Mouse (Mus musculus): ENCODE results near the gene Zfp804b. TPM values are rescaled to one million over a fixed set of nuclear protein-coding genes. Genes with fewer than 3 reads are reported as not detected.
"Not testable (repeated sequence)": the region's sequence is repeated elsewhere in the genome, so short reads cannot be mapped to it uniquely, and the experiment has no call there.

Zfp804b gene
- 0.35 and 0.47 TPM in 2 replicates for polyA plus RNA-seq (2012; rRNA removed)

DNA sequence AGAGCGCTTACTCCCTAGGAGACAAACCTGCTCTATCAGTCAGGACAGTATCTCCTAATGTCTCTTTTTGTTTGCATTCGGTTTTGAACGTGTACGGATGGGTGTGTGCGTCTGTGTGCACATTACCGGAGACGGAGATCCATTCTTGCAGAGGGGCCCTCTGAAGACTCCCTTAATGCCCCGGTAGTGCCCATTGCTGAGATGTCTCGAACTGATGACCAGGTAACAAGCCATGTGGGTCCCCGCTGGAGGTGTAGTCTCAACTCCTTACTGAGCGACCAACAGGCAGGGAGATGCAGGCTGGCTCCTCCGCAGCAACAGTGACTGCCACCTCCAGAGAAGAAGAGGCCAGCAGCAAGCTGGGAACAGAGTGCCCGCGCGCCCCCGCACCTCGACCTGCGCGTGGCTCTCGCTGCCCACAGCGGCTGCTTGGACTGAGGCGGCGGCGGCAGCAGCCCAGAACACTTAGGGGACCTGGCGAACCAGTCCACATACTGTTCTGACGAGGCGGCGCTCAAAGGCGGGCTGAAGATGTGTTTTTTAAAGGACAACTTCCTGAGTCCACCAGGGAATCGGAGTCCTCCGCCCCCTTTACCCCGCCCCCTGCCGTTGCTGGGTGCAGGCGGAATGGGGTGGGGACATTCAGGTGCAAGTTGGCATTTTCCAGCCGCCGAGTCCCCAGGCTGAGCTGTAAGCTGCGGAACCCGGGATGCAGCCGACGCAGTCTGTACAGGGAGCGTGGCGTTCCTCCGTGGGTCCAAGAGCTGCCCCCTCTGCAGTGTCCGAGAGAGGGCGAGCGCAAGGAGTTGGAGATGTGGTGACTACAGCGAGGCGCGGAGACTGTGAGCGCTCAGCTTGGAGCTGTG, at the start of gene Zfp804b:
Zfp804b (minus strand) TSS at position 612 of the 866 bp plus-strand sequence.
- peak within 1 kb of the TSS; percentile 93 for H3K4me3 ChIP-seq (ENCODE audit: insufficient read depth, low read length)
- H3K27ac ChIP-seq (ENCODE audit: insufficient read depth, low read length), result no peak within 1 kb of the TSS
- TF ChIP-seq POLR2A (IDR thresholded peaks at IDR 0.05; ENCODE audit: extremely low read depth, insufficient read depth, low read length), result no peak
- no peak for TF ChIP-seq CTCF (IDR thresholded peaks at IDR 0.05; ENCODE audit: extremely low read depth, insufficient read depth, low read length)
- no peaks in the 10 kb centered on the region for H3K4me1 ChIP-seq (ENCODE audit: control insufficient read depth, insufficient read depth, low read length)

DNA sequence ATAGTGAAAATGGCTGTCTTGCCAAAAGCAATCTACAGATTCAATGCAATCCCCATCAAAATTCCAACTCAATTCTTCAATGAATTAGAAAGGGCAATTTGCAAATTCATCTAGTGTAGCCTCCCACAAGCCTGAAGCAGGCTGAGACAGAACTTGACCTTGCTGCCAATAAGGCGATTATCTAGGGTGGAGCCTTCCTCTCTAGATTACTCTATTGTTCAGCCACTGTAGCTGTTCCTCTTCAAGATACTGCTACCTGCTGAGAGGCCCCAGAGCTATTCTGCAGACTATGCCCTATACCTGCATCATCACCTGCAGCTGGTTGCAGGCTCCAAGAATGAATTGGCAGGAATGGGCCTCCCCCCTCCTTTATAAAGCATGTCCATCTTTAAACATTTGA, 20.1 kb upstream of the Zfp804b start:
- not testable (repeated sequence) for H3K27ac ChIP-seq (ENCODE audit: insufficient read depth, low read length); H3K4me1 ChIP-seq (ENCODE audit: control insufficient read depth, insufficient read depth, low read length); H3K4me3 ChIP-seq (ENCODE audit: insufficient read depth, low read length)

DNA sequence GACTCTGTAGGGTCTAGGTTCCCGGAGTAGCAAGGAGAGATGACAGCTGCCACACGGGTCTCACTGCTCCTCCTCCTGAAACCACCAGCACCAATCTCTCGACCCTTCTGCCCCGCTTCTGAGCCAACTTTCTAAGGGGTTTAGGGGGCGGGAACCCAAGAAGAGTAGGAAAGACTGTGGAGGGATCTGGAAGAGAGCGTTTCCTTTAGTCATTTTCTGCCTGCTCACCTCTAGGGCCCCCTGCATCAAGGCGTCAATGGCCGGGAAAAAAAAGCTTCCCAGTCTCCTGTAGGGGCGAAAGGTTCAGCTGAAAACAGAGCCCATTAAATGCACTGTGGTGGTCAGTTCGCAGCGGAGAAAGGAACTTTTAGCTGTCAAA, 444 bp upstream of the Zfp804b start:
- peak overlapping the region; percentile 93 for H3K4me3 ChIP-seq (ENCODE audit: insufficient read depth, low read length)
- TF ChIP-seq POLR2A (IDR thresholded peaks at IDR 0.05; ENCODE audit: extremely low read depth, insufficient read depth, low read length) (no peak), CTCF (IDR thresholded peaks at IDR 0.05; ENCODE audit: extremely low read depth, insufficient read depth, low read length) (no peak)
- no peaks in the 10 kb centered on the region for H3K4me1 ChIP-seq (ENCODE audit: control insufficient read depth, insufficient read depth, low read length)
- no peak overlapping the region for H3K27ac ChIP-seq (ENCODE audit: insufficient read depth, low read length)

DNA sequence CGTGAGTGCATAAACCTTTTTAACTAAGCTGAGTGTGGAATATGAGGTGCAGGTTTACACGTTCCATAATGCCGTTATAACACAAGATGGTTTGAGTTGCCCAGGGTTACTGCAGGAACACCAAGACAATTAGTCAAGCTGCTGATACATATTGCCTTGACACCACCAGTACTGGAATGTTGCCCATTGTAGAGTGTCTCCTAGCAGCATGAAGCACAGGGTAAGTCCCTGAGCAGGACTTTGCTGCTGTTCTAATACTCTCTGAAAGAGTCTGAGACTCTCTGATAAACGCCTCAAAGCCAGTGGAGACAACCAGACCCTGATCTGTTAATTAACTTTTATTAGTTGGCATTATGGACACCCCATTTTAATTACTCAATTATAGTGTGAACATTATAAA, 19.0 kb downstream of the Zfp804b start:
- Histone ChIP-seq H3K4me3 (ENCODE audit: insufficient read depth, low read length) (no peak overlapping the region), H3K4me1 (ENCODE audit: control insufficient read depth, insufficient read depth, low read length) (no peaks in the 10 kb centered on the region; the same call in 1 of the 2 replicates), H3K27ac (ENCODE audit: insufficient read depth, low read length) (no peak overlapping the region)
- no peak for TF ChIP-seq POLR2A (IDR thresholded peaks at IDR 0.05; ENCODE audit: extremely low read depth, insufficient read depth, low read length)
- no peak for TF ChIP-seq CTCF (IDR thresholded peaks at IDR 0.05; ENCODE audit: extremely low read depth, insufficient read depth, low read length)

DNA sequence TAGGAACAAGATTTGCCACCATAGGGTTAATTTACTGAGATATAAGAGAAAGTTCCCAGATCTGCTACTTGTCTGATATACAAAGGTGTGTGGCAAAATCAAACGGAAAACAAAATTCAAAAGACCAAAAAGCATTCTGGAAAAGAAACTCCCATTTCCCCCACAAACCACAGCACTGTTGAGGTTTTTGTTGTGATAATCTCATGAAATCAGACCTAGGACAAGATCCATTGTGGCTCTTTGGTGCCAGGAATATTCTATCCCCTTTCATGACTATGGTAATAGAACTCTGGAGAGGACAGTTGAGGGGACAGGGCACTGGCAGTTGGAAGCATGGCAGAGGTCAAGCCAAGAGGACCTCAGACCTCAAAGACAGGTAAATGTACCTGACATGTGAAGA, 40.7 kb downstream of the Zfp804b start, which contains the start of gene Tex47:
Tex47 (plus strand) TSS at position 301 of the 400 bp plus-strand sequence.
- H3K4me3 ChIP-seq (ENCODE audit: insufficient read depth, low read length), result no peak within 1 kb of the TSS
- H3K4me1 ChIP-seq (ENCODE audit: control insufficient read depth, insufficient read depth, low read length), result no peaks in the 10 kb centered on the region
- H3K27ac ChIP-seq (ENCODE audit: insufficient read depth, low read length), result no peak within 1 kb of the TSS
- TF ChIP-seq POLR2A (IDR thresholded peaks at IDR 0.05; ENCODE audit: extremely low read depth, insufficient read depth, low read length) (no peak), CTCF (IDR thresholded peaks at IDR 0.05; ENCODE audit: extremely low read depth, insufficient read depth, low read length) (no peak)

DNA sequence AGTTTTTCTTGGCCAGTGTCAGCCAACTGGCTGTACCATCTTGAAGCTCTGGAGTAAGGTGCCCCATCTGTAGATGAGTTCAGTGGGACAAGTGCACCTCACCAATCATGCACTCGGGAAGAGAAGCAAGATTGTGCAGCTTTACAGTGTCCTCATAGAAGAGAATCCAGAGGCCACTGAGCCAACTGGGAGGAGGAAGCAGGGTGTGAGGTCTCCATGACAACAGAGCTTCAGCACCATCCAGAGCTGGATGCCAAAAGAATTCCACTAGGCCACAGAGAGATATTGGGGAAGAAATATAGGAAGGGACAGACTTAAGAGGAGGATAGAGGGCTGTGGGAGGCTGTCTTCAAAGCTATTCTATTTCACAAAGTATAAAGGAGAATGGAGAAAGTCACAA, 41.6 kb downstream of the Zfp804b start:
- H3K4me3 ChIP-seq (ENCODE audit: insufficient read depth, low read length), result no peak overlapping the region

DNA sequence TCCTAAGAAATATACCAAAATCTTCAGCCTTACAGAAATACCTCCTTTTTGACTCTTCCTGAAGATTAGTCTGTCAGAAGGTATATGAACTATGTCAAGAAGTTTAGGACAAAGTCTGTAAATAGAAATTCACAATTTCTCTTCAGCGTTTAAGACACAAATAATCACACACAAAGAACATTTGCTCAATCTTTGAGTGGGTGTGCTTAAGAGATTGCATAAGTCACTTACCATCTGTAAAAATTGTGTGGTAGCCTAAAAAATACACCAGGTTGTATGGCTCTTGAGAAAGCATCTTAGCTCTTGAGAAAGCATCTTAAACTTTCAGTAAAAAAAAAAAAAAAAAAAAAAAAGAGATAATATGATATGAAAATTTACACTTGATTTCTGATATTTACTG, 60.2 kb downstream of the Zfp804b start:
- no peak overlapping the region for H3K27ac ChIP-seq (ENCODE audit: insufficient read depth, low read length)
- no peak for TF ChIP-seq POLR2A (IDR thresholded peaks at IDR 0.05; ENCODE audit: extremely low read depth, insufficient read depth, low read length)
- TF ChIP-seq CTCF (IDR thresholded peaks at IDR 0.05; ENCODE audit: extremely low read depth, insufficient read depth, low read length), result no peak
- H3K4me3 ChIP-seq (ENCODE audit: insufficient read depth, low read length), result no peak overlapping the region
- no peaks in the 10 kb centered on the region for H3K4me1 ChIP-seq (ENCODE audit: control insufficient read depth, insufficient read depth, low read length)

More for the DNA sequence above, 41.6 kb downstream of the Zfp804b start:
- no peak for TF ChIP-seq POLR2A (IDR thresholded peaks at IDR 0.05; ENCODE audit: extremely low read depth, insufficient read depth, low read length)
- TF ChIP-seq CTCF (IDR thresholded peaks at IDR 0.05; ENCODE audit: extremely low read depth, insufficient read depth, low read length), result no peak
- no peaks in the 10 kb centered on the region for H3K4me1 ChIP-seq (ENCODE audit: control insufficient read depth, insufficient read depth, low read length)
- H3K27ac ChIP-seq (ENCODE audit: insufficient read depth, low read length), result no peak overlapping the region

DNA sequence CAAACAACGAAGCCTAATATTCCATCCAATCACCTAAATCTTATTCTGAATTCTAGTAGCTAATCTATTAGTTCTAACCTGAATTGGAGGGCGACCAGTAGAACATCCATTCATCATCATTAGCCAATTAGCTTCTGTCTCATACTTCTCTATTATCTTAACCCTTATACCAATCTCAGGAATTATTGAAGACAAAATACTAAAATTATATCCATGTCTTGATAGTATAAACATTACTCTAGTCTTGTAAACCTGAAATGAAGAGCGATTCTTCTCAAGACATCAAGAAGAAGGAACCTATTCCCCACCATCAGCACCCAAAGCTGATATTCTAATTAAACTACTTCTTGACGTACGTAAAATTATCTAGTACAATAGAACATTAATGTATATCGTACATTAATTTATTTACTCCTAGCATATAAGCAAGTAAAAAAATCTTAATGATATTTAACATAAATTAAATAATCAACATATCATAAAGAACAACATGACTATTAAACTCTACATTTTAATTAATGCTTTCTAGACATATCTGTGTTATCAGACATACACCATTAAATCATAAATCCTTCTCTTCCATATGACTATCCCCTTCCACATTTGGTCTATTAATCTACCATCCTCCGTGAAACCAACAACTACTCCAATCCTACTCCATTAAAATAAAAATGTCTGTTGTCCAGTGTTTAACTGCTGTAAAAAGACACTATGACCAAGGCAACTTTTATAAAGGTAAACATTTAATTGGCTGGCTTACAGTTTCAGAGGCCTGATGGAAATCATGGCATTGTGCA, 67.7 kb downstream of the Zfp804b start:
- no peak for TF ChIP-seq CTCF (IDR thresholded peaks at IDR 0.05; ENCODE audit: extremely low read depth, insufficient read depth, low read length)
- no peak for TF ChIP-seq POLR2A (IDR thresholded peaks at IDR 0.05; ENCODE audit: extremely low read depth, insufficient read depth, low read length)
- H3K27ac ChIP-seq (ENCODE audit: insufficient read depth, low read length), result no peak overlapping the region

DNA sequence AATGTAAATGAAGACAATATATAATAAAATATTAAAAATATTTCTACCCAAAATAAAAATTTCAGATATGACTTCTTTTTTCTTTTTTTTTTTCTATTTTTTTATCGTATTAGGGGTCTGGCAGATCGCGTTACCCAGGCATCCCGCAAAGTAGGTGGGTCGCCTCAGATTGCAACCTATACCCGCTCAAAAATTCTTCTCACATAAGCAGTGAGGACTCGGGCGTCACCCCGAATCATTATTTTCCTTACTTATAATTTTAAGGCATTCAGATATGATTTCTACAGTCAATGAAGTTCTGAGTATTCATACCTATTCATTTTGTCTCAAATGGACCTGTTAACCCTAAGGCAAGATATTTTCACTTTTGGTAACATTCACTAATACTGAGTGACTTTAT, 167.0 kb downstream of the Zfp804b start:
- Histone ChIP-seq H3K4me1 (ENCODE audit: control insufficient read depth, insufficient read depth, low read length) (no peaks in the 10 kb centered on the region), H3K27ac (ENCODE audit: insufficient read depth, low read length) (no peak overlapping the region), H3K4me3 (ENCODE audit: insufficient read depth, low read length) (no peak overlapping the region)
- no peak for TF ChIP-seq CTCF (IDR thresholded peaks at IDR 0.05; ENCODE audit: extremely low read depth, insufficient read depth, low read length)

More for the DNA sequence above, 67.7 kb downstream of the Zfp804b start:
- no peak overlapping the region for H3K4me3 ChIP-seq (ENCODE audit: insufficient read depth, low read length)
- H3K4me1 ChIP-seq (ENCODE audit: control insufficient read depth, insufficient read depth, low read length), result no peaks in the 10 kb centered on the region

DNA sequence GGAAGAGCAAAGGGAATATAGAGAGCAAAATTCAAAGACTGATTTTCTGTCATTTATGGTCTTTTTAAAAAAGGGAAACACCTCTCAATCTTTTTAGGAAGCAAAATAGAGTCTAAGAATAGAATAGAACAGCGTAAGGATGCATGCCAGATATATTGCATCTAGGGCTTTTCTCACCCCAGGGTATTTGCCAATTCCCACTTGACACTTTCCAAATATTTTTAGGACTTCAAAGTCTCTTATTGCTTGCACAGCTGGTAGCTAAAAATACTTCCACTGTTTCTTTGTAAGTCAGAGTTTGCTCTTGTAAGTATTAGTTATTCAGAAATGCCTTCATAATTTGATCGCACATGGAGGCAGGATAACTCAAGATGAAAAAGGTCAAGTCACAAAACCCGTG, 204.9 kb downstream of the Zfp804b start:
- Histone ChIP-seq H3K4me1 (ENCODE audit: control insufficient read depth, insufficient read depth, low read length) (no peaks in the 10 kb centered on the region; the same call in 1 of the 2 replicates), H3K4me3 (ENCODE audit: insufficient read depth, low read length) (no peak overlapping the region), H3K27ac (ENCODE audit: insufficient read depth, low read length) (no peak overlapping the region; the same call in 1 of the 2 replicates)
- TF ChIP-seq CTCF (IDR thresholded peaks at IDR 0.05; ENCODE audit: extremely low read depth, insufficient read depth, low read length) (no peak), POLR2A (IDR thresholded peaks at IDR 0.05; ENCODE audit: extremely low read depth, insufficient read depth, low read length) (no peak)
